Mouse (Mus musculus) midbrain, postnatal 0 days (tissue): ENCODE measurements around the gene Itprid2. TPM values are rescaled to one million over a fixed set of nuclear protein-coding genes. Genes with fewer than 3 reads are reported as not detected.

Source experiments
- ATAC-seq: fragments of 200-750 bp; cut with Nextera tagmentation; 2 replicates; pipeline ENCODE4 v1.8.0; 2017; ENCODE audit warnings: moderate number of reproducible peaks, mild to moderate bottlenecking, moderate TSS enrichment, moderate library complexity; ENCODE audit not compliant: low FRiP score
- DNase-seq: peaks from one replicate; pipeline ENCODE4 v3.0.0-alpha.2; 2015; ENCODE audit warnings: low spot score
- H3K27ac ChIP-seq: fragments of 300-500 bp; sonication (generic); 2 replicates; pipeline ENCODE4 v1.5.1; 2014; ENCODE audit warnings: low read depth, mild to moderate bottlenecking, low read length, mixed read lengths
- H3K27me3 ChIP-seq: fragments of 300-500 bp; sonication (generic); 2 replicates; pipeline ENCODE4 v1.6.1; 2014; ENCODE audit warnings: low read length, control low read depth, mixed read lengths; ENCODE audit not compliant: insufficient read depth
- H3K36me3 ChIP-seq: fragments of 300-500 bp; sonication (generic); 2 replicates; pipeline ENCODE4 v1.6.1; 2014; ENCODE audit warnings: low read length, control low read depth, mixed read lengths; ENCODE audit not compliant: insufficient read depth
- H3K4me1 ChIP-seq: fragments of 300-500 bp; sonication (generic); 2 replicates; pipeline ENCODE4 v1.6.1; 2014; ENCODE audit warnings: mild to moderate bottlenecking, control low read depth, antibody characterized with exemption, low read length, mixed read lengths; ENCODE audit not compliant: insufficient read depth
- H3K4me2 ChIP-seq: fragments of 300-500 bp; sonication (generic); 2 replicates; pipeline ENCODE4 v1.6.1; 2014; ENCODE audit warnings: low read depth, mild to moderate bottlenecking, low read length, mixed read lengths; ENCODE audit not compliant: poor library complexity, severe bottlenecking
- H3K4me3 ChIP-seq: fragments of 300-500 bp; sonication (generic); 2 replicates; pipeline ENCODE4 v1.5.1; 2014; ENCODE audit warnings: low read depth, mild to moderate bottlenecking, low read length, moderate library complexity
- H3K9ac ChIP-seq: fragments of 300-500 bp; sonication (generic); replicated peaks from 2 replicates; pipeline ENCODE4 v1.6.1; 2014; ENCODE audit warnings: mild to moderate bottlenecking, low read length, moderate library complexity, mixed read lengths; ENCODE audit not compliant: poor library complexity, severe bottlenecking
- H3K9me3 ChIP-seq: fragments of 300-500 bp; sonication (generic); 2 replicates; pipeline ENCODE4 v1.6.1; 2016; ENCODE audit warnings: low read length, control low read depth
- CTCF ChIP-seq: IDR thresholded peaks from 2 replicates; pipeline ENCODE4 v1.5.1; 2016; ENCODE audit warnings: antibody characterized with exemption, mild to moderate bottlenecking
- WGBS: fragments of 180-500 bp; shearing (Covaris S2); extraction: QIAGEN DNeasy Blood & Tissue Kit; methylation state at CpG from one replicate; pipeline ENCODE4 v1.1.7; 2014; 5-methylcytosine and 5-hydroxymethylcytosine counted together
- polyA plus RNA-seq: library from polyadenylated mRNA; unstranded; fragments of >200 nt; fragmentation: Nextera tagmentation; extraction: Ambion mirVana; gene quantifications from 2 replicates; pipeline ENCODE4 v1.2.1, GENCODE M21; 2015
- total RNA-seq: library from RNA; depleted of rRNA; stranded (reverse); fragments of >200 nt; gene quantifications from 2 replicates; pipeline ENCODE4 v1.2.3, GENCODE M21; 2014

Gene Itprid2
- total and polyA plus RNA-seq, 2 experiments from 2014 or later: 3.4 to 9.7 TPM

- no peak overlapping the region for H3K9ac ChIP-seq
- H3K4me1 ChIP-seq: peaks cover 3% of the 10 kb centered on the region; the same call in 1 of the 2 replicates
- no peaks in the 10 kb centered on the region for H3K36me3 ChIP-seq
- no peak overlapping the region for H3K4me2 ChIP-seq
- no peak overlapping the region for H3K27ac ChIP-seq
- DNase-seq: no peak
- H3K9me3 ChIP-seq: no peaks in the 10 kb centered on the region
- no peak overlapping the region for H3K4me3 ChIP-seq
- 89% methylated on average over 4 of the region's 4 CpGs for WGBS
- no peaks in the 10 kb centered on the region for H3K27me3 ChIP-seq
- no peak for TF ChIP-seq CTCF
- no peak for ATAC-seq
Measured at GRCm38 (mm10) chr2:79603363-79603762, 31.8 kb upstream of the Itprid2 start.

GRCm38 (mm10) chr2:79606033-79606432, 29.1 kb upstream of the Itprid2 start:
- TF ChIP-seq CTCF: no peak
- Histone ChIP-seq H3K27me3 (no peaks in the 10 kb centered on the region), H3K4me3 (no peak overlapping the region), H3K4me2 (no peak overlapping the region), H3K4me1 (peaks cover 3% of the 10 kb centered on the region; the same call in 1 of the 2 replicates), H3K27ac (no peak overlapping the region), H3K36me3 (no peaks in the 10 kb centered on the region), H3K9me3 (no peaks in the 10 kb centered on the region), H3K9ac (no peak overlapping the region)
- WGBS: 76% methylated on average over 2 of the region's 2 CpGs
- DNase-seq (no peak), ATAC-seq (no peak)

- 87% methylated on average over 2 of the region's 2 CpGs for WGBS
- ATAC-seq (no peak), DNase-seq (no peak)
- TF ChIP-seq CTCF: no peak
- Histone ChIP-seq H3K27ac (no peak overlapping the region), H3K9me3 (no peaks in the 10 kb centered on the region), H3K9ac (no peak overlapping the region), H3K4me2 (no peak overlapping the region), H3K4me1 (no peaks in the 10 kb centered on the region), H3K36me3 (no peaks in the 10 kb centered on the region), H3K27me3 (no peaks in the 10 kb centered on the region), H3K4me3 (no peak overlapping the region)
Measured at GRCm38 (mm10) chr2:79607181-79607580, 28.0 kb upstream of the Itprid2 start.

- no peak overlapping the region for H3K4me2 ChIP-seq
Measured at GRCm38 (mm10) chr2:79608301-79609074, 26.7 kb upstream of the Itprid2 start.

GRCm38 (mm10) chr2:79610894-79611293, 24.3 kb upstream of the Itprid2 start:
- TF ChIP-seq CTCF: no peak
- H3K36me3 ChIP-seq: no peaks in the 10 kb centered on the region
- no peaks in the 10 kb centered on the region for H3K9me3 ChIP-seq
- no peak overlapping the region for H3K9ac ChIP-seq
- no peak for ATAC-seq
- DNase-seq: no peak
- H3K27me3 ChIP-seq: no peaks in the 10 kb centered on the region
- H3K4me1 ChIP-seq: no peaks in the 10 kb centered on the region
- WGBS: 69% methylated on average over 3 of the region's 3 CpGs
- H3K4me3 ChIP-seq: no peak overlapping the region
- no peak overlapping the region for H3K4me2 ChIP-seq
- no peak overlapping the region for H3K27ac ChIP-seq

More at GRCm38 (mm10) chr2:79608301-79609074, 26.7 kb upstream of the Itprid2 start:
- 68% methylated on average over 8 of the region's 8 CpGs for WGBS
- H3K27me3 ChIP-seq: no peaks in the 10 kb centered on the region
- no peaks in the 10 kb centered on the region for H3K36me3 ChIP-seq
- no peak overlapping the region for H3K27ac ChIP-seq
- H3K9me3 ChIP-seq: no peaks in the 10 kb centered on the region
- ATAC-seq: no peak
- no peak overlapping the region for H3K9ac ChIP-seq
- TF ChIP-seq CTCF: no peak
- no peak for DNase-seq
- no peak overlapping the region for H3K4me3 ChIP-seq
- no peaks in the 10 kb centered on the region for H3K4me1 ChIP-seq

GRCm38 (mm10) chr2:79618145-79618544, 17.0 kb upstream of the Itprid2 start:
- no peak for ATAC-seq
- no peak overlapping the region for H3K4me2 ChIP-seq
- TF ChIP-seq CTCF: no peak
- no peak overlapping the region for H3K27ac ChIP-seq
- no peaks in the 10 kb centered on the region for H3K27me3 ChIP-seq
- H3K4me3 ChIP-seq: no peak overlapping the region
- DNase-seq: no peak
- WGBS: 90% methylated on average over 2 of the region's 2 CpGs
- no peak overlapping the region for H3K9ac ChIP-seq
- no peaks in the 10 kb centered on the region for H3K9me3 ChIP-seq
- no peaks in the 10 kb centered on the region for H3K36me3 ChIP-seq
- H3K4me1 ChIP-seq: no peaks in the 10 kb centered on the region
